Mouse (Mus musculus) neural tube, embryonic 15.5 days (tissue): ENCODE measurements at regions not wholly inside any gene's neighbourhood (a gene's known extent, or its start where the extent isn't known, plus 50 kb on each side); places are given as distances from the start of the nearest gene placed in this dataset.
A peak's percentile ranks its signal among the peaks of the same experiment; 100 is the strongest.

Source experiments
- ATAC-seq: fragments of 200-750 bp; cut with Nextera tagmentation; 2 replicates; pipeline ENCODE4 v1.8.0; 2017; ENCODE audit warnings: mild to moderate bottlenecking, moderate TSS enrichment, moderate library complexity; ENCODE audit not compliant: low FRiP score
- H3K27ac ChIP-seq: fragments of 300-500 bp; sonication (generic); replicated peaks from 2 replicates; pipeline ENCODE4 v1.5.1; 2015; ENCODE audit warnings: mild to moderate bottlenecking, inconsistent platforms
- H3K27me3 ChIP-seq: fragments of 300-500 bp; sonication (generic); replicated peaks from 2 replicates; pipeline ENCODE4 v1.6.1; 2015; ENCODE audit warnings: inconsistent platforms
- H3K36me3 ChIP-seq: fragments of 300-500 bp; sonication (generic); 2 replicates; pipeline ENCODE4 v1.6.1; 2015; ENCODE audit warnings: inconsistent platforms
- H3K4me1 ChIP-seq: fragments of 300-500 bp; sonication (generic); 2 replicates; pipeline ENCODE4 v1.6.1; 2015; ENCODE audit warnings: inconsistent platforms
- H3K4me2 ChIP-seq: fragments of 300-500 bp; sonication (generic); 2 replicates; pipeline ENCODE4 v1.6.1; 2015; ENCODE audit warnings: inconsistent platforms, mild to moderate bottlenecking, moderate library complexity
- H3K4me3 ChIP-seq: fragments of 300-500 bp; sonication (generic); replicated peaks from 2 replicates; pipeline ENCODE4 v1.5.1; 2015; ENCODE audit warnings: mild to moderate bottlenecking, inconsistent platforms
- H3K9ac ChIP-seq: fragments of 300-500 bp; sonication (generic); replicated peaks from 2 replicates; pipeline ENCODE4 v1.6.1; 2015; ENCODE audit warnings: mild to moderate bottlenecking, inconsistent platforms
- H3K9me3 ChIP-seq: fragments of 300-500 bp; sonication (generic); replicated peaks from 2 replicates; pipeline ENCODE4 v1.6.1; 2016; ENCODE audit warnings: inconsistent platforms
- WGBS: fragments of 180-500 bp; shearing (Covaris S2); methylation state at CpG from one replicate; pipeline ENCODE4 v1.1.7; 2015; ENCODE audit warnings: mixed read lengths; 5-methylcytosine and 5-hydroxymethylcytosine counted together

DNA sequence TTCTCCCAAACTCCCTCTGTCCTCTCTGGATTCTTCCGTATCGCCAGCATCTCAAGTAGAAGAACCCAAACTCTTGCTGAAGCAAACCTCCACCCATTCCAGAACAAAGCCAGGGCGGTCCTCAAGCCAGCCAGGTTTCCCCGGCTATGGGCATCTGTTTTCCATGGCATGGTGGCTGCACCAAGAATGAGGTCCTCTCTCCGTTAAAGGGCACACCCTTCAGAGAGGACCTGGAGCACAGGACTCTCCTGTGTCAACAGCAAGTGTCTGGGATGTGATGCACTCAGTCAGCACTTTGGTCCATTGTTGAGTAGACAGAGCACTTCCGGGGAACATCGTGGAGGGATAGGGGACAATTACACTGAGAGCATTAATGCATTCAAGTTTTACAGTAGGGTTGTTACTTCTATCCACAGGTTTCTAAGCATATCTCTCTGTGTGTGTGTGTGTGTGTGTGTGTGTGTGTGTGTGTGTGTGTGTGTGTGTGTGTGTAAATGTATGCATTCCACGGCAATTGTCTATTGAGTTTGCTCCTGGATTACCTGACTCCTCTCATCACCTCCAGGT, 56.6 kb upstream of the Cpsf6 start:
- H3K4me2 ChIP-seq: no peak overlapping the region
- no peaks in the 10 kb centered on the region for H3K36me3 ChIP-seq
- 60% methylated on average over 8 of the region's 8 CpGs for WGBS
- H3K27ac ChIP-seq: no peak overlapping the region
- no peak overlapping the region for H3K4me3 ChIP-seq
- H3K27me3 ChIP-seq: peaks cover 3% of the 10 kb centered on the region; the same call in 1 of the 2 replicates
- peaks cover 18% of the 10 kb centered on the region for H3K4me1 ChIP-seq
- ATAC-seq: no peak
- no peaks in the 10 kb centered on the region for H3K9me3 ChIP-seq
- H3K9ac ChIP-seq: no peak overlapping the region

- Histone ChIP-seq H3K27me3 (peaks cover 3% of the 10 kb centered on the region; the same call in 1 of the 2 replicates), H3K4me1 (peaks cover 14% of the 10 kb centered on the region), H3K4me2 (peak overlapping the region; percentile 63), H3K4me3 (peak overlapping the region; percentile 30), H3K9me3 (no peaks in the 10 kb centered on the region), H3K27ac (no peak overlapping the region), H3K36me3 (no peaks in the 10 kb centered on the region), H3K9ac (peak overlapping the region; percentile 18; the same call in 1 of the 2 replicates)
- ATAC-seq: peak; percentile 39
- 43% methylated on average over 12 of the region's 12 CpGs for WGBS
These were observed 55.9 kb upstream of the Cpsf6 start for GRCm38 (mm10) chr10:117435734-117436121.

DNA sequence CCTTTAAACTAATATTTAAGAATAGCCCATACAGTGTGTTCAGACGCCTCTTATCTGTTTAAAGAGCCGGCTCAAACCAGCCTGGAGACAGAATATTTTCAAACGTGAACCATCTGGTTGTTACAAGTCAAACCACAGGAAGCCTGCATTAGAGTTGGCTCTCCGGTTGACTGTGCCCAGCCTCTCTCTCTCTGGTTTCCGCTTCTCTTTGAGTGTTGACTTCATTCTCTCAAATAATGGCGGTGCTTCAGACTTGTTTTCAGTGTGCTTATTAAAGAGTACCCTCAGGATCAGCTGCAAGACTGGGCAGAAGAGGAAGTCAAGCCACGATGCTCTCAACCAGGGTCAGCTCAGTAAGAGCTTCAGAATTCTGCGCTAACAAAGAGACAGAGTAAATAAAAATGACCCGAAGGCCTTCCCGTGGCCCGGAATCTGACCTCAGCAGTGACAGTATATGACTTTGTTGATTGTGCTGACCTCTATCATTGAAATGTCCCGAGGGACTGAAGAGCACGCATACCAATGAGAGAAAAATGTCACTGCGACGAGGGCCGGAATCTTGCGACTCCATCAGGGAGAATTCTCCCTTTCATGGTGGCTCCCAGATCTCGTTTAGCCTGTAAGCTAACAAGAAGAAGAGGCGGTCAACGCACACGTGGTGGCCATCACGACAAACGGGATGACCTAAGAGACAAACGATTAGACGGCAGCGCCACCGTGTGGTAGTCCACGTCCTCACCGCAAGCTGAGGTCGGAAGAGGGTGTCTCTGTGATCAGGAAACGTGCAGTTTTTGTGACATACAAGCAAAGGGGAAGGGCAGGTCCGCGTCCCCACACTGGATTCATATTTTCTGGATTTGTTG, 55.3 kb upstream of the Cpsf6 start:
- no peak overlapping the region for H3K27ac ChIP-seq
- peak overlapping the region; percentile 33; the same call in 1 of the 2 replicates for H3K9ac ChIP-seq
- WGBS: 21% methylated on average over 33 of the region's 33 CpGs

DNA sequence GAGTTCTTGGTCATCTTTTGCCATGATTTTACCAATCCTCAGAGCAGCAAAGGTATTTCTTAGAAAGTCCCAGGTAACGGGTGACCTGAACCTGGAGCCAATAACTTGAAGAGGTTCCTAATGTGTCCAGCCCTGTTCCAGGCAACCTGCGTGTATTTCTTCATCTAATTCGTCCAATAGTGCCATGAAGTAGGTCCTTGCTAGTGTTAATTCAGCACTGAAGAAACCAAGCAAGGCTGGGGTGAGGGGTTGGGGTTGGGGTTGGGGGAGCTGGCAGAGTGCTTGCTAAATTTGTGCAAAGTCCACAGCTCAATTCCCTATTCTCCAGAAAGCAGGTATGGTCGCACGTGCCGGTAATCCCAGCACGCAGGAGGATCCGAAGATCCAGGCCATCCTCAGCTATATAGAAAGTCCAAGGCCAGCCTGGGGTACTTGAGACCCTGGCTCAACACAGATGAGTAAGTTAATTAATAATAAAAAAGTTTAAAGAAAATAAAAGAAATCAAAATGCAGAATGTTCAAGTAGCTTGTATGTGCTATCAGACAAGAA, 54.6 kb upstream of the Cpsf6 start:
- no peak overlapping the region for H3K4me2 ChIP-seq
- no peak for ATAC-seq
- H3K4me3 ChIP-seq: no peak overlapping the region
- H3K27ac ChIP-seq: no peak overlapping the region
- peaks cover 14% of the 10 kb centered on the region for H3K4me1 ChIP-seq
- H3K9me3 ChIP-seq: no peaks in the 10 kb centered on the region
- WGBS: 96% methylated on average over 8 of the region's 8 CpGs
- peaks cover 3% of the 10 kb centered on the region; the same call in 1 of the 2 replicates for H3K27me3 ChIP-seq
- H3K9ac ChIP-seq: no peak overlapping the region
- no peaks in the 10 kb centered on the region for H3K36me3 ChIP-seq

More for the DNA sequence above, 55.3 kb upstream of the Cpsf6 start:
- Histone ChIP-seq H3K36me3 (no peaks in the 10 kb centered on the region), H3K9me3 (no peaks in the 10 kb centered on the region), H3K4me2 (peak overlapping the region; percentile 63), H3K4me1 (peaks cover 14% of the 10 kb centered on the region), H3K4me3 (peak overlapping the region; percentile 30), H3K27me3 (peaks cover 3% of the 10 kb centered on the region; the same call in 1 of the 2 replicates)
- ATAC-seq: peak; percentile 88

DNA sequence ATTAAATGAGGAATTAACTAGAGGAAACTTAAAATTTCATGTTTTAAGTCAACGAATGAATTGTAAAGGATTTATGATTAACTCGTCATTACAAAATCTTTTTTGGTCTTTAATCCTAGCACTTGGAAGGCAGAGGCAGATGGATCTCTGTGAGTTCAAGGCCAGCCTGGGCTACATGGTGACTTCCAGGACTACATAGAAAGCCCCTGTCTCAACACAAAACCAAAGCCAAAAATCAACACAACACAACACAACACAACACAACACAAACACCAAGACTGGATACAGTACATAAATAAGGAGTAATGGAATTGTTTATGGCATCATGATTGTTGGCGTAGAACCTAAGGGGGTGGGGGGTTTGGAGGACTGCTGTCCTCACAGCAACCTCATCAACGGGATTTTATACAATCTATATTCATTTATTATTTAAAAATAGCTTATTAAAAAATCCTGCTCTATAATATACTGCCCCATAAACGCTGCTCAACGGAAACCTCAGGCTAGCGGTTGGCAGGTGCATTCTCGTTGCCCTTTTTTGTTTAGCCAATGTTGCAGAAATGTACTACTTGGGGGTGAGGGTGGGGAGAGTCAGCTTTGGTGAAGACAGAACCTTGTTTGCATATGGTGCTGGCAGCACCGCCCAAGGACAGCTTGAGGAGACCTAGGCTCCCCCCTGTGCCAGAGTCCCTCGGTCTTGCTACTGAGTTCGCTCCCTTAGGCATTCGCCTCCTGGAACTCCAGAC, 53.9 kb upstream of the Cpsf6 start:
- peaks cover 14% of the 10 kb centered on the region for H3K4me1 ChIP-seq
- 86% methylated on average over 12 of the region's 12 CpGs for WGBS
- H3K9me3 ChIP-seq: no peaks in the 10 kb centered on the region

GRCm38 (mm10) chr10:117432871-117433546, 53.2 kb upstream of the Cpsf6 start:
- Histone ChIP-seq H3K4me3 (no peak overlapping the region), H3K36me3 (no peaks in the 10 kb centered on the region), H3K9ac (no peak overlapping the region), H3K27me3 (peaks cover 3% of the 10 kb centered on the region; the same call in 1 of the 2 replicates), H3K9me3 (no peaks in the 10 kb centered on the region), H3K4me1 (peaks cover 14% of the 10 kb centered on the region), H3K27ac (no peak overlapping the region), H3K4me2 (peak overlapping the region; percentile 46)
- no peak for ATAC-seq
- 92% methylated on average over 7 of the region's 7 CpGs for WGBS

More for the DNA sequence above, 53.9 kb upstream of the Cpsf6 start:
- Histone ChIP-seq H3K4me2 (no peak overlapping the region), H3K27me3 (peaks cover 3% of the 10 kb centered on the region; the same call in 1 of the 2 replicates), H3K4me3 (no peak overlapping the region), H3K27ac (no peak overlapping the region), H3K36me3 (no peaks in the 10 kb centered on the region), H3K9ac (no peak overlapping the region)
- ATAC-seq: no peak

GRCm38 (mm10) chr10:117432415-117432814, 52.6 kb upstream of the Cpsf6 start:
- peaks cover 3% of the 10 kb centered on the region; the same call in 1 of the 2 replicates for H3K27me3 ChIP-seq
- H3K36me3 ChIP-seq: no peaks in the 10 kb centered on the region
- no peak overlapping the region for H3K27ac ChIP-seq
- H3K9ac ChIP-seq: no peak overlapping the region
- peaks cover 14% of the 10 kb centered on the region for H3K4me1 ChIP-seq
- no peak for ATAC-seq
- H3K4me3 ChIP-seq: peak overlapping the region; percentile 13; the same call in 1 of the 2 replicates
- H3K9me3 ChIP-seq: no peaks in the 10 kb centered on the region
- peak overlapping the region; percentile 46 for H3K4me2 ChIP-seq
- 10% methylated on average over 21 of the region's 21 CpGs for WGBS

GRCm38 (mm10) chr10:117431850-117432249, 52.0 kb upstream of the Cpsf6 start:
- 76% methylated on average over 12 of the region's 12 CpGs for WGBS
- Histone ChIP-seq H3K4me2 (peak overlapping the region; percentile 46; the same call in 1 of the 2 replicates), H3K27me3 (peaks cover 3% of the 10 kb centered on the region; the same call in 1 of the 2 replicates), H3K9ac (no peak overlapping the region), H3K4me1 (peaks cover 12% of the 10 kb centered on the region), H3K4me3 (no peak overlapping the region), H3K9me3 (no peaks in the 10 kb centered on the region), H3K27ac (no peak overlapping the region), H3K36me3 (no peaks in the 10 kb centered on the region)
- ATAC-seq: no peak

- Histone ChIP-seq H3K36me3 (no peaks in the 10 kb centered on the region), H3K4me3 (no peak overlapping the region), H3K4me1 (peaks cover 12% of the 10 kb centered on the region), H3K9ac (no peak overlapping the region), H3K9me3 (no peaks in the 10 kb centered on the region), H3K4me2 (no peak overlapping the region), H3K27me3 (peaks cover under 1% of the 10 kb centered on the region; the same call in 1 of the 2 replicates), H3K27ac (no peak overlapping the region)
- WGBS: over 99% methylated on average over 3 of the region's 3 CpGs
- ATAC-seq: no peak
These were observed 51.3 kb upstream of the Cpsf6 start for GRCm38 (mm10) chr10:117431086-117431619.

GRCm38 (mm10) chr10:117430224-117430884, 50.5 kb upstream of the Cpsf6 start:
- ATAC-seq: no peak
- Histone ChIP-seq H3K4me1 (peaks cover 12% of the 10 kb centered on the region), H3K9ac (no peak overlapping the region), H3K27me3 (no peaks in the 10 kb centered on the region), H3K27ac (no peak overlapping the region), H3K36me3 (no peaks in the 10 kb centered on the region), H3K9me3 (no peaks in the 10 kb centered on the region), H3K4me2 (no peak overlapping the region), H3K4me3 (no peak overlapping the region)
- WGBS: 81% methylated on average over 5 of the region's 5 CpGs
